Mouse (Mus musculus) cerebellum, adult 8-10 months (tissue): ENCODE measurements around the gene Zbtb37.
"Not testable (repeated sequence)": the region's sequence is repeated elsewhere in the genome, so short reads cannot be mapped to it uniquely, and the experiment has no call there.

Experiments
- DNase-seq: peaks from one replicate; pipeline ENCODE4 v3.0.0; 2022

The Zbtb37 gene

GRCm38 (mm10) chr1:161032345-161032744 lies 2.3 kb downstream of the Zbtb37 start:
- DNase-seq = no peak

GRCm38 (mm10) chr1:161031881-161032280 lies 2.8 kb downstream of the Zbtb37 start:
- no peak for DNase-seq

GRCm38 (mm10) chr1:161030058-161030457 lies 4.6 kb downstream of the Zbtb37 start:
- no peak for DNase-seq

- not testable (repeated sequence) for DNase-seq
Measured at GRCm38 (mm10) chr1:161028427-161028826, 6.2 kb downstream of the Zbtb37 start.

GRCm38 (mm10) chr1:161027196-161027595 lies 7.5 kb downstream of the Zbtb37 start:
- no peak for DNase-seq

- no peak for DNase-seq
Measured at GRCm38 (mm10) chr1:161025410-161026210, 9.0 kb downstream of the Zbtb37 start.

- DNase-seq = no peak
Measured at GRCm38 (mm10) chr1:161020051-161020450, 14.6 kb downstream of the Zbtb37 start.

- no peak for DNase-seq
Measured at GRCm38 (mm10) chr1:161016378-161016777, 18.3 kb downstream of the Zbtb37 start.

GRCm38 (mm10) chr1:161010436-161010835 lies 24.2 kb downstream of the Zbtb37 start:
- DNase-seq = no peak

GRCm38 (mm10) chr1:161008038-161008437 lies 26.6 kb downstream of the Zbtb37 start:
- no peak for DNase-seq

- DNase-seq = no peak
Measured at GRCm38 (mm10) chr1:161006471-161006870, 28.2 kb downstream of the Zbtb37 start.

GRCm38 (mm10) chr1:161005526-161005925 lies 29.1 kb downstream of the Zbtb37 start:
- DNase-seq = no peak

- DNase-seq = no peak
Measured at GRCm38 (mm10) chr1:161004942-161005341, 29.7 kb downstream of the Zbtb37 start.

- no peak for DNase-seq
Measured at GRCm38 (mm10) chr1:160993851-160994250, 40.8 kb downstream of the Zbtb37 start.

GRCm38 (mm10) chr1:160989395-160989794 lies 45.3 kb downstream of the Zbtb37 start:
- no peak for DNase-seq

GRCm38 (mm10) chr1:160986881-160987635 lies 47.6 kb downstream of the Zbtb37 start:
- DNase-seq = no peak

GRCm38 (mm10) chr1:160985477-160985876 lies 49.2 kb downstream of the Zbtb37 start:
- no peak for DNase-seq

GRCm38 (mm10) chr1:160984731-160985130 lies 49.9 kb downstream of the Zbtb37 start:
- DNase-seq = not testable (repeated sequence)

- DNase-seq = no peak
Measured at GRCm38 (mm10) chr1:160982887-160983286, 51.8 kb downstream of the Zbtb37 start.

- no peak for DNase-seq
Measured at GRCm38 (mm10) chr1:160981337-160981736, 53.3 kb downstream of the Zbtb37 start.

- no peak for DNase-seq
Measured at GRCm38 (mm10) chr1:160980537-160981234, 54.0 kb downstream of the Zbtb37 start.

GRCm38 (mm10) chr1:160980021-160980420 lies 54.6 kb downstream of the Zbtb37 start:
- DNase-seq = no peak

GRCm38 (mm10) chr1:160978071-160978735 lies 56.4 kb downstream of the Zbtb37 start, which contains the start of gene Serpinc1:
Serpinc1 (plus strand) TSS chr1:160978585.
- DNase-seq = no peak
